Mouse (Mus musculus) adrenal gland, postnatal 25 days (tissue): ENCODE data around the gene Exosc5. TPM values are rescaled to one million over a fixed set of nuclear protein-coding genes. Genes with fewer than 3 reads are reported as not detected.
A peak's percentile ranks its signal among the peaks of the same experiment; 100 is the strongest.

Experiments used
- DNase-seq: peaks from one replicate; pipeline ENCODE4 v3.0.0; 2021; ENCODE audit warnings: mixed read lengths
- total RNA-seq: library from RNA; stranded (reverse); gene quantifications from 2 replicates; pipeline ENCODE4 v1.2.3, GENCODE M21; 2021

The Exosc5 gene
- total RNA-seq, 1 experiment from 2014 or later = 59.4 TPM

DNA sequence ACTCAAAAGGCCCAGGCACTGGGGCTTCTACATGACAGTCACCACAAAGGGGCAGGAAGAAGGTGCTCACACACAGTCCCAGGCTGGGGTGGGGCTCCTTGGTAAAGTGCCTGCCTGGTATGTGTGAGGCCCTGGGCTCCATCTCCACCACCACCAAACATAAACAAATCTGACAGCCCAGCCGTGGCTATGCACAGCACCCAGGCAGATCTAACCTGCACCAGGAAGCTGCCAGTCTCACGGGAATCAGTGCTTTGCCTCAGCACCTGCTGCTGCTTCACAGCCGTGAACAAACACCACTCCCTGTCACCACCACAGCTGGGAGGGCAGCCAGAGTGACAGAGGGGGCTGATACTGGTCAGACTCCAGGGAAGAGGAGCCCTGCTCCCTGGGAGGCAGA is 22.6 kb upstream of the Exosc5 start:
- no peak for DNase-seq

DNA sequence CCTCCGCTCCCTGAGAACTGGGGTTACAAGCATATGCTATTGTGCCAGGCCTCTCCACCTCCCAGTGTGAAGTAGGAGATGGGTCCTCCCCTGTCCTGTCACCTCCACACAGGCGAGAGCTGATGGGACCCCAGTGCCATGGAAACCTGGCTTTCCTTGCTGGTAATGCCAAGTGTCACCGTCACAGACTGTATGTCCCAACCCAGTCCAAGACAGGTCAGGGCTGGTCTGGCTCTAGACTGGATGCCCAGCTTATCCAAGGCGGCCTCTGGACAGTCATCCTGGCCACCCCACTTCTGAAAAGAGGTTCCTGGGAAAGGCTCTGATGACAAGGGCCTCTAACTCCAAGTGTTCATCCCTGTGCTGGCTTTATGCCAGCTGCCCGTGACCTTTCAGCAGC is 21.9 kb upstream of the Exosc5 start:
- DNase-seq = no peak

DNA sequence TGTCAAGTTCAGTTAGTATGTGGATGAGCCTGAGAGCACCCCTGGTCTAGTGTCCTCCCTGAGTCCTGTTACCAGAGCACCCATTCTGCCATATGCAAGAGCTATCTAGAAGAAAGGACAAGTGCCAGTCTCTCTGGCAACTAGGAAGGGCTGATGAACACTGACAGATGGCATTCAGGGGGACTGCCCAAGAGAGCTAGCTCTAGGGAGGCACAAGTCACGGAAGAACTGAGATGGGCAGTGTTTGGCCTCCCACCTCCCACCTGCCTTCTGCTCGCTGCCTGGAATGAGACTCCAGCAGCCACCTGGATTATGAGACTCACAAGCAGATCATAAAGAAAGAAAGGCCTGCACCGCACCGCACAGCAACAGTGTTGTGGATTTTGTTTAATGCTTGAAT is 19.2 kb upstream of the Exosc5 start:
- DNase-seq = no peak

- no peak for DNase-seq
Measured at GRCm38 (mm10) chr7:25644136-25644535, 14.8 kb upstream of the Exosc5 start.

GRCm38 (mm10) chr7:25644631-25645030 is 14.3 kb upstream of the Exosc5 start:
- no peak for DNase-seq

DNA sequence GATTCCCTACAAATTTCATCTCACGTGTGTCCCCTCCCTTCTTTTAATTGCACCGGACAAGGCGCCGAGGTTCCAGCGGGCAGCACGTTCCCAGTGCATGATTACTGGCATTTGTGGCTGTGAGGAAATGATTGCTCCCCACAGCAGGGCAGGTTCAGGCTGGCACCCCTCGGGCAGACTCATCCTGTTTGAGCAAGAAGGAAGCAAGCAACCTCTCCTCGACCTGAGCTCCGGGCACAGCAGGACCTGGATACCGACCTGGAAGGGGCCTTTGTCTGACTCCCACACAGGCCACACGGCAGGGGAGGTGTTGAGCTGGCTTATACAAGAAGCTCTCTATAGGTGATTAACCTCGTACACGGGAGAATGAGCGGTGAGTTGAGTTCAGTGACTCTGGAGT is 13.9 kb upstream of the Exosc5 start:
- no peak for DNase-seq

- DNase-seq = no peak
Measured at GRCm38 (mm10) chr7:25647574-25648123, 11.3 kb upstream of the Exosc5 start.

GRCm38 (mm10) chr7:25649839-25650238 is 9.1 kb upstream of the Exosc5 start:
- DNase-seq = no peak

DNA sequence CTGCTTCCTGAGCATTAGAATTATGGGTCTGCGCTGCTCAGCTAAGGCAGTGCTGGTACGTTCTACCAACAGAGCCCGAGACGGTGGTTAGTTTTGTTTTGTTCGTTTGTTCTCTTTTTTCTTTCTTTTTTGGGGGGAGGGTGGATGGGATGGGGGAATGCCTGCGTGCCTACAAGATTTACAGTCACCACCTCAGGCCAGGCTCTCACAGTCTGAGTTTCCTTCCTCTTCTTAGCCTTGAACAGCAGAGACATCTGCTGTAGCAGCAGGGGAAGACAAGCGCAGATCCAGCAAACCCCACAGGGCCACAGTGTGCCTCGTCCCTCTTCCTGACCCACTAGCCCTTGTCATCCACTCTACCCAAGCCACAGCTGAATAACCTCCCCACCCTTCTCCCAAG is 7.7 kb upstream of the Exosc5 start:
- no peak for DNase-seq

- no peak for DNase-seq
Measured at GRCm38 (mm10) chr7:25652244-25652759, 6.7 kb upstream of the Exosc5 start.

DNA sequence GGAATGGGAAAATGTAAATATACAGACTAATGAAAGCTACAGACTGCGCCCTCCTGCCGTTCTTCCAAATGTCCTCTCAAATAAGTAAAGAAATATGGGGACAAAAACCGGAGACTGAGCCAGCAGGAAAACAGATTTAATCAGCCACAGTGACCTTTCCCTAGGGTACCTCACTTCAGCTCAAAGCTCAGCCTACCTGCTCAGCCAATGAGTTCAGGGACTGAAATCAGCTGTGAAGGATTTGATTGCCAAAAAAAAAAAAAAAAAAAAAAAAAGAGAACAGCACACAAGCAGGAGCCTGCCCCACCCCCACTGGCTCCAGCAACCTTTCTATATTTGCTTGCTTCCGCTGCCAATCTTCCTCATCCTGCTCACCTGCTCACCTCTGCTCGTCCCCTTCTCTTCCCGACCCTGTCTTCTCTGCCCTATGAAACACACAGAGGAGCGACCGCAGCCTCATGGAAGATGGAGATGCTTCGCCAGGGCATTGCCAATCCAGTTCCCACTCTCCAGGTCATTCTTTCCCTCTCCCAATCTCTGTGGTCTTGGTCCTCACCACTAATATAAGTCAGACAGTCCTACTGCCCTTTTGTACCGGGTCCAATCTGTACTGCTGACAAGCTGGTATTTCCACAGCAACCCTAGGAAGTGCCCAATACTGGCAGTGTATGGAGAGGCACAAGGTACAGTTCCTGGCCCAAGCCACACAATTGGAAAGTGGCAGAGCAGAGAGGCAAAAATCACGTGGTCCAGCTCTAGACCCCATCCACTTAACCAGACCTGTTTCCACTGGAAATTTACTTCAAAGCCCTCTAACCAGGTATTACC is 3.1 kb upstream of the Exosc5 start:
- DNase-seq = no peak

DNA sequence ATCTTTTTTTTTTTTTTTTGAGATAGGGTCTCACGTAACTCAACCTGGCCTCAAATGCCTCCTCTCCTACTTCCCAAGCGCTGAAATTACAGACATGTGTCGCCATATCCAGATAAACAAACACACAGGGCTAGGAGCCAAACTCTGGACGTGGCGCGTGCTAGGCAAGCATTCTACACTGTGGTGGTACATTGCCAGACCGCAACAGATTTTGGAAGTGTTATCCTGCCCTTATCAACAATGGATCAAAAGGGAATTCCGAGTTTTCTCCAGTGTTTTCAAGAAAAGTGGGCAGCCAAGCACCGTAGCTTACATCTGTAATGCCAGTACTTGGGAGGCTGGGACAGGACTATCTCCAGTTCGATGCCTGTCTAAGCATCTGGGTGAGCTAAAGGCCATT is 1.2 kb upstream of the Exosc5 start:
- no peak for DNase-seq

DNA sequence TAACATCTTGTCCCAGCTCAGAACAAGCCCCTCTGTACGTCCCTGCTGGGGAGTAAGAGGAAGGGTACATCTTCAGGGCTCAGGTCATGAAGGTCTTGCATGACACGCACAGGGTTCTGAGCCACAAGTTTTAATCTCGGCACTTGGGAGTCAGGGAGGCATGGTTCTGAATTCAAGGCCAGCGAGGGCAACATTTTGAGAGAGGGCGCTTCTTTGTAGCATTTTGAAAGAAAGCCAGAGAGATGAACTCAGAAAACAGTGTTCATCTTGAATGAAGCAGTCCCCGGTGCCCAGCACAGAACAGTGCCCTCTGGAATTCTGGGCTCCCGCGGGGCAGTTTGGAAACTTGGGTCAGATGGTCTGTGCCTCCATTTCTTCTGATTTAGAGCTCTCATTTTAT is 7.4 kb downstream of the Exosc5 start:
- no peak for DNase-seq

- no peak for DNase-seq
Measured at GRCm38 (mm10) chr7:25669158-25669557, 10.2 kb downstream of the Exosc5 start.

- DNase-seq = no peak
Measured at GRCm38 (mm10) chr7:25669631-25670030, 10.7 kb downstream of the Exosc5 start.

DNA sequence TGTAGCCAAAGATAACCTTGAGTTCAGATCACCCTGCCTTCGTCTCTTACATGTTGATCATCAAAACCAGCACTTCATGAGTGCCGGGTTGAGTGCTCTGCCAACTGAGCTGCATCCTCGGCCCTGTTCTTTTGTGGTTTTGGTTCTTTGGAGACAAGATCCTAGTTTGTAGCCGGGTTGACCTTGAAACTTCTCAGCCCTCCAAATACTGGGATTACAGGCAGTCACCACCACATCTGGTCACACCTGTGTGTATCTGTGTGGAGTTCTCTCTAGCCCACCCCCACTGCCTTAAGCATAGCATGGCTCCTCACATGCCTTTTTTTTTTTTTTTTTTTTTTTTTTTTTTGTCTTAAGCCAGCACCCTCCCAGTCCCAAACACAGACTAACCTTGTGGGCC is 11.1 kb downstream of the Exosc5 start:
- DNase-seq = no peak

DNA sequence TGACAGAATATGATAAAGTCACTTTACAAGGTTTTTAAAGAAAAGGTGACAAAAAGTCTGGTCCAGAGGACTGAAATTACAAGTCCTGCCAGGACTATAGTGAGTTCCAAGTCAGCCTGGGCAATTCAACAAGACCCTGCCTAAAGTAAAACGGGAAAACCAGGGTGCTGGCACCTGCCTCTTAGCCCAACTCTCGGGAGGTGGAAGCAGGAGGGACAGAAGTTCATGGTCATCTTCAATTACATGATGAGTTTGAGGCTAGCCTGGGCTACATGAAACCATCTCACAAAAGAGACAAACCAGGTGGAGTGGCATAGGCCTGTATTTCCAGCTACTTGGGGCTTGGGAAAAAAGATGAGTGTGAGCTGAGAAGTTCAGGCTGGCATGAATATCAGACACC is 12.7 kb downstream of the Exosc5 start:
- no peak for DNase-seq

DNA sequence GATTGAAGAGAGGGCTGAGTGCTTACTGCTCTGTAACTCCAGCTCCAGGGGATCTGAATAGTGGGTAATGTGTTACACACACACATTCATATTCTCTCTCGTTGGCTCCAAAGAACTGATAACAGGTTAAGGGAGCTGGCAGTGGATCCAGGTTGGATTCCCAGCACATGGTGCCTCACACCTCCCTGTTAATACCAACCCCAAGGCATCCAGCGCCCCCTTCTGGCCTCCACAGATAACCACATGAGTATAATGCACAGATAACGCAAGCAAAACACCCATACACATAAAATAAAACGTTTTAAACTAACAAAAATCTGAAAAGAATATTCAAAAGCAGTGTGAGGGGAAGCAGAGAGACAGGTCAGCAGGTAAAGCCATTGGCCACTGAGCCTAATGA is 13.5 kb downstream of the Exosc5 start:
- DNase-seq = no peak

GRCm38 (mm10) chr7:25674297-25674696 is 15.3 kb downstream of the Exosc5 start:
- no peak for DNase-seq

DNA sequence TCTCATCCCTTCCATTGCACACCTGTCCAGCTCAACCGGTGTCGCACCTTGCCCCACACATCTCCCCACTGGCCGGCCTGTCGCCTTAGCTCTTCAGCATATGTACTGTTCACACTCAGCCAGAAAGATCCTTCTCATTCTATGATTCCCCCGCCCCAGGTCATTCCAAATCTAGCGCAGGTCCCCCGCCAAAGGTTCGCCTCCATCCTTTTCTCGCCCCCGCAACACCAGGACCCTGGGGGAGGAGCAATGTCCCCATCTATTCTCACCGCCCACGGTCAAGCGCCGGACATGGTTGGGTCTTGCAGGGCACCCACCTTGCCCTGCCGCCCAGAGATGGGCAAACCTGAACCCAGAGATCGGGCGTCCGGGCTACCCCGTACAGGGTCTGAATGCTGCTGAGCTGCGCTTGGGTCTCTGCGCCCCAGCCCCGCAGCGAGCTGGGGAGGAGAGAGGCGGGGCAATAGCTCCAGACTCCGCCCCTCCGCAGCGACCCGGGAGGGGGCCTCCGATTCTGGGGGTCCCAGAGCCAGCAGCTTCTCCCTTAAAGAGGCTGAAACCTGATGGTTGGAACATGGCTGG is 15.8 kb downstream of the Exosc5 start, which contains the start of gene Tmem91:
Gene Tmem91, minus strand, starts transcription at position 448 of the 582 bp plus-strand sequence.
- DNase-seq = no peak

DNA sequence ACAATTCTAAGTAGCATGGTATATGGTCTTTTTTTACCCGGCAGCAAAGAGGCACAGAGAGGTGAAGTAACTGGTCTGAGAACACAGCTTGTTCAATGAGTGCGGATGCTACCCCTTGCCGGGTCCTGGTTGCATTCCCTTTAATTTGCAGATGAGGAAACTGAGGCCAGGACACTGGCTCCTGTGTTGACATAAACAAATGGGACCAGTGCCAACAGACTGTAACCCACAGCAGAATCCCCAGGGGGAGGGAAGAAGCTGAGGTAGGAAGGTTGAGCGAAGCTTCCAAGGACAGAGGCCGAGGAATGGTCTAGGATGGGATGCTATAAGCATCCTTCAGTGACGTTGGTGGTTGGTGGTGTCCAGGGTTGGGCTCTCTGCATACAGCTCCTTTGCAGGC is 16.4 kb downstream of the Exosc5 start:
- no peak for DNase-seq

GRCm38 (mm10) chr7:25676085-25676781 is 17.3 kb downstream of the Exosc5 start:
- DNase-seq = peak; percentile 84

DNA sequence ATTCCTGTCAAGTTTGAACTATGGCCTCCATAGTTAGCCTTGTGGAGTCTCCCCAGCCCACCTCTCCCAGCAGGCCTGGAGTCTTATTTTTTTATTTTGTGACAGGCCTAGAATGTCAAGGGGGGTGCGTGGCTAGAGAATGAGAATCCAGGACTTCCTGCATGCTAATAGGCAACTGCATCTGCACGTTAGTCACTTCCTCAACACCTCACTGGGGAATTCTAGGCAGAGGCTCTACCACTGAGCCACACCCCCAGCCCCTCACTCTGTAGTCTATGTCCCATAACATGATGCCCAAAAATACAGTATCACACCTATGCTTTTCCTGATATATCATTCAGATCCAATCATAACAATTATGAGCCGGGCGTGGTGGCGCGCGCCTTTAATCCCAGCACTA is 18.0 kb downstream of the Exosc5 start:
- no peak for DNase-seq
